Mouse (Mus musculus) CH12.LX (cell line): Measurements from ENCODE around the gene Bscl2. TPM values are rescaled to one million over a fixed set of nuclear protein-coding genes. Genes with fewer than 3 reads are reported as not detected.

Experiments used
- DNase-seq: peaks from one replicate; pipeline ENCODE4 v3.0.0-alpha.2; 2013; ENCODE audit errors: extremely low read depth
- H3K27ac ChIP-seq: 2 replicates; pipeline ENCODE4 v1.5.1; 2012; ENCODE audit warnings: low read depth, mild to moderate bottlenecking, control low read depth, moderate library complexity; ENCODE audit not compliant: insufficient read depth
- H3K27me3 ChIP-seq: replicated peaks from 2 replicates; pipeline ENCODE3; 2012; ENCODE audit warnings: inconsistent platforms
- H3K36me3 ChIP-seq, 2 experiments: replicated peaks in 1 of 2; 2 replicates each; pipeline versions ENCODE3 to v1.6.1; 2012; ENCODE audit warnings: inconsistent platforms in 1 of 2, low read length in 1 of 2, mild to moderate bottlenecking in 1 of 2, mixed read lengths in 1 of 2, moderate library complexity in 1 of 2; ENCODE audit not compliant: control insufficient read depth in 1 of 2, insufficient read depth in 1 of 2
- H3K4me1 ChIP-seq, 2 experiments: 2 replicates each; pipeline ENCODE4 v1.6.1; 2012; ENCODE audit warnings: inconsistent platforms in 1 of 2, moderate library complexity in 1 of 2; ENCODE audit not compliant: insufficient read depth in 2 of 2, control insufficient read depth in 1 of 2
- H3K4me2 ChIP-seq: 2 replicates; pipeline ENCODE4 v1.6.1; 2012; ENCODE audit warnings: low read depth, mild to moderate bottlenecking, control low read depth; ENCODE audit not compliant: poor library complexity, insufficient read depth, severe bottlenecking
- H3K4me3 ChIP-seq, 3 experiments: fragments of 150-350 bp in 1 of 3; sonication (generic) in 1 of 3; replicated peaks in 1 of 3; 2 replicates each; pipeline versions ENCODE3 to v1.5.1; 2011 to 2012; ENCODE audit warnings: low read depth in 2 of 3, low read length in 2 of 3, mild to moderate bottlenecking in 2 of 3, moderate library complexity in 2 of 3, control low read depth in 1 of 3, improper control_type of control experiment in 1 of 3, inconsistent platforms in 1 of 3, mixed read lengths in 1 of 3; ENCODE audit not compliant: poor library complexity in 1 of 3
- H3K79me2 ChIP-seq: replicated peaks from 2 replicates; pipeline ENCODE4 v1.6.1; 2012; ENCODE audit warnings: mild to moderate bottlenecking, moderate library complexity; ENCODE audit not compliant: control insufficient read depth, poor library complexity, insufficient read depth, severe bottlenecking; ENCODE audit errors: extremely low read depth
- H3K9ac ChIP-seq: 2 replicates; pipeline ENCODE4 v1.6.1; 2012; ENCODE audit warnings: low read depth, mild to moderate bottlenecking, control low read depth, moderate library complexity; ENCODE audit not compliant: insufficient read depth
- H3K9me3 ChIP-seq: replicated peaks from 2 replicates; pipeline ENCODE3; 2012; ENCODE audit warnings: low read length, inconsistent platforms, mixed read lengths
- BHLHE40 ChIP-seq: IDR thresholded peaks from 2 replicates; pipeline ENCODE4 v1.6.1; 2011; ENCODE audit warnings: mild to moderate bottlenecking, low read depth, low read length, improper control_type of control experiment
- CHD1 ChIP-seq: IDR thresholded peaks from 2 replicates; pipeline ENCODE4 v1.6.1; 2012; ENCODE audit warnings: low read depth, low read length, improper control_type of control experiment, inconsistent platforms
- CHD2 ChIP-seq: IDR thresholded peaks from 2 replicates; pipeline ENCODE4 v1.6.1; 2011; ENCODE audit warnings: low read length, improper control_type of control experiment
- E2F4 ChIP-seq: IDR thresholded peaks from 2 replicates; pipeline ENCODE4 v1.6.1; 2011; ENCODE audit warnings: low read depth, low read length, improper control_type of control experiment; ENCODE audit not compliant: insufficient replicate concordance
- ELF1 ChIP-seq: IDR thresholded peaks from 2 replicates; pipeline ENCODE4 v1.6.1; 2014; ENCODE audit warnings: low read depth, mild to moderate bottlenecking, inconsistent platforms, low read length, improper control_type of control experiment
- EP300 ChIP-seq: IDR thresholded peaks from 2 replicates; pipeline ENCODE4 v1.6.1; 2011; ENCODE audit warnings: low read length, improper control_type of control experiment
- ETS1 ChIP-seq: conservative IDR thresholded peaks from 2 replicates; pipeline ENCODE4 v1.6.1; 2012; ENCODE audit warnings: low read depth, mild to moderate bottlenecking, inconsistent platforms, low read length, improper control_type of control experiment, moderate library complexity
- GABPA ChIP-seq: IDR thresholded peaks from 2 replicates; pipeline ENCODE4 v1.6.1; 2012; ENCODE audit warnings: low read depth, low read length, improper control_type of control experiment, inconsistent platforms; ENCODE audit not compliant: insufficient replicate concordance
- HCFC1 ChIP-seq: IDR thresholded peaks from 2 replicates; pipeline ENCODE4 v1.6.1; 2012; ENCODE audit warnings: low read depth, mild to moderate bottlenecking, inconsistent platforms, low read length, improper control_type of control experiment
- IRF4 ChIP-seq: IDR thresholded peaks from 2 replicates; pipeline ENCODE4 v1.6.1; 2014; ENCODE audit warnings: low read depth, mild to moderate bottlenecking, inconsistent platforms, low read length, improper control_type of control experiment
- JUN ChIP-seq: IDR thresholded peaks from 2 replicates; pipeline ENCODE4 v1.6.1; 2011; ENCODE audit warnings: low read depth, mild to moderate bottlenecking, low read length, improper control_type of control experiment, moderate library complexity; ENCODE audit not compliant: insufficient read depth
- MAFK ChIP-seq: IDR thresholded peaks from 2 replicates; pipeline ENCODE4 v1.6.1; 2011; ENCODE audit warnings: low read length, improper control_type of control experiment; ENCODE audit not compliant: insufficient replicate concordance
- MAX ChIP-seq: IDR thresholded peaks from 2 replicates; pipeline ENCODE4 v1.6.1; 2011; ENCODE audit warnings: low read length, improper control_type of control experiment
- MAZ ChIP-seq: IDR thresholded peaks from 2 replicates; pipeline ENCODE4 v1.6.1; 2012; ENCODE audit warnings: low read depth, mild to moderate bottlenecking, inconsistent platforms, low read length, improper control_type of control experiment, moderate library complexity
- MEF2A ChIP-seq: IDR thresholded peaks from 2 replicates; pipeline ENCODE4 v1.6.1; 2014; ENCODE audit warnings: low read depth, mild to moderate bottlenecking, inconsistent platforms, low read length, improper control_type of control experiment, borderline replicate concordance
- NELFE ChIP-seq: IDR thresholded peaks from 2 replicates; pipeline ENCODE4 v1.6.1; 2011; ENCODE audit warnings: low read depth, low read length, improper control_type of control experiment
- NRF1 ChIP-seq: IDR thresholded peaks from 2 replicates; pipeline ENCODE4 v1.6.1; 2014; ENCODE audit warnings: low read depth, mild to moderate bottlenecking, inconsistent platforms, low read length, improper control_type of control experiment, moderate library complexity
- POLR2A ChIP-seq: IDR thresholded peaks from 2 replicates; pipeline ENCODE4 v1.6.1; 2011; ENCODE audit warnings: low read depth, mild to moderate bottlenecking, improper control_type of control experiment, low read length
- POLR2AphosphoS2 ChIP-seq: IDR thresholded peaks from 2 replicates; pipeline ENCODE4 v1.6.1; 2011; ENCODE audit warnings: low read depth, low read length, improper control_type of control experiment
- RAD21 ChIP-seq: IDR thresholded peaks from 2 replicates; pipeline ENCODE4 v1.6.1; 2011; ENCODE audit warnings: low read depth, mild to moderate bottlenecking, low read length, improper control_type of control experiment, moderate library complexity
- RCOR1 ChIP-seq: conservative IDR thresholded peaks from 2 replicates; pipeline ENCODE4 v1.6.1; 2012; ENCODE audit warnings: low read depth, mild to moderate bottlenecking, inconsistent platforms, low read length, improper control_type of control experiment
- SIN3A ChIP-seq: IDR thresholded peaks from 2 replicates; pipeline ENCODE4 v1.6.1; 2012; ENCODE audit warnings: low read length, improper control_type of control experiment, inconsistent platforms
- SMC3 ChIP-seq: IDR thresholded peaks from 2 replicates; pipeline ENCODE4 v1.6.1; 2011; ENCODE audit warnings: low read depth, low read length, improper control_type of control experiment
- TCF12 ChIP-seq: IDR thresholded peaks from 2 replicates; pipeline ENCODE4 v1.6.1; 2014; ENCODE audit warnings: low read depth, mild to moderate bottlenecking, inconsistent platforms, low read length, improper control_type of control experiment
- UBTF ChIP-seq: IDR thresholded peaks from 2 replicates; pipeline ENCODE4 v1.6.1; 2012; ENCODE audit warnings: low read depth, mild to moderate bottlenecking, inconsistent platforms, low read length, improper control_type of control experiment, moderate library complexity
- USF2 ChIP-seq: conservative IDR thresholded peaks from 2 replicates; pipeline ENCODE4 v1.6.1; 2011; ENCODE audit warnings: low read depth, low read length, improper control_type of control experiment
- ZC3H11A ChIP-seq: IDR thresholded peaks from 2 replicates; pipeline ENCODE4 v1.6.1; 2012; ENCODE audit warnings: low read depth, mild to moderate bottlenecking, inconsistent platforms, low read length, improper control_type of control experiment
- ZKSCAN1 ChIP-seq: IDR thresholded peaks from 2 replicates; pipeline ENCODE4 v1.6.1; 2012; ENCODE audit warnings: low read depth, inconsistent platforms, low read length, improper control_type of control experiment, borderline replicate concordance
- ZMIZ1 ChIP-seq: IDR thresholded peaks from 2 replicates; pipeline ENCODE4 v1.6.1; 2012; ENCODE audit warnings: low read depth, mild to moderate bottlenecking, inconsistent platforms, low read length, improper control_type of control experiment
- ZNF384 ChIP-seq: IDR thresholded peaks from 2 replicates; pipeline ENCODE4 v1.6.1; 2012; ENCODE audit warnings: low read depth, low read length, improper control_type of control experiment, inconsistent platforms
- dilution Hi-C: fragments of 300-500 bp; cut with MboI; formaldehyde crosslinking; loops from 2 replicates; pipeline ENCODE4 v1.14.3; 2020; ENCODE audit warnings: low sequenced_read_pairs; ENCODE audit not compliant: extremely low pct_unique_long_range_greater_than_20kb, extremely low pct_ligation_motif_present
- in situ Hi-C: fragments of 300-500 bp; cut with MboI; formaldehyde crosslinking; loops from 3 replicates; pipeline ENCODE4 v1.14.3; 2019; ENCODE audit warnings: low sequenced_read_pairs, low pct_ligation_motif_present, low pct_unique_long_range_greater_than_20kb, mixed read lengths
- polyA plus RNA-seq: library from polyadenylated mRNA; unstranded; fragments of >175 nt; gene quantifications from 2 replicates; pipeline ENCODE4 v1.2.1, GENCODE M21; 2012; ENCODE audit warnings: low read depth; ENCODE audit not compliant: insufficient read length
- total RNA-seq, 2 experiments: library from RNA; depleted of rRNA; stranded (reverse); fragments of 300-350 nt in 1 of 2; fragments of >200 nt in 1 of 2; gene quantifications; 2 replicates each; pipeline ENCODE4 v1.2.3; 2012 to 2014

Bscl2 gene
- total and polyA plus RNA-seq, 3 experiments = 30.9 to 117 (median 51.6) TPM

- no peak for TF ChIP-seq UBTF
- no peak for TF ChIP-seq ZC3H11A
- 0 out of 2 replicates have a peak, but pooled peaks have one; percentile 32 for TF ChIP-seq ETS1
- no peak for TF ChIP-seq POLR2AphosphoS2
- TF ChIP-seq EP300 = no peak
- TF ChIP-seq ZMIZ1 = no peak
- peak; percentile 73 for TF ChIP-seq SIN3A
- TF ChIP-seq TCF12 = peak; percentile 77
- no peak; the same call in 1 of the 2 replicates for TF ChIP-seq RCOR1
- no peak for TF ChIP-seq GABPA
- peak; percentile 98 for TF ChIP-seq CHD1
- TF ChIP-seq MAZ = no peak; the same call in 1 of the 2 replicates
- TF ChIP-seq BHLHE40 = peak; percentile 36; the same call in 1 of the 2 replicates
- peak; percentile 75 for TF ChIP-seq CHD2
- no peak for TF ChIP-seq NELFE
- 0 out of 2 replicates have a peak, but pooled peaks have one; percentile 17 for TF ChIP-seq IRF4
- TF ChIP-seq HCFC1 = peak; percentile 49; the same call in 1 of the 2 replicates
- 0 out of 2 replicates have a peak, but pooled peaks have one; percentile 46 for TF ChIP-seq MAX
- TF ChIP-seq RAD21 = no peak
- TF ChIP-seq NRF1 = 0 out of 2 replicates have a peak, but pooled peaks have one; percentile 15
- TF ChIP-seq USF2 = no peak
Observed at GRCm38 (mm10) chr19:8839103-8839907, 2.0 kb downstream of the Bscl2 start, which contains the start of gene Gng3 (continued).

GRCm38 (mm10) chr19:8839908-8840791, 2.9 kb downstream of the Bscl2 start:
- dilution Hi-C loops = no loop called here
- H3K4me2 ChIP-seq = peak overlapping the region; percentile 96
- DNase-seq = peak; percentile 55
- no peak for TF ChIP-seq EP300
- no peak for TF ChIP-seq ZNF384
- TF ChIP-seq NRF1 = no peak
- peak; percentile 80 for TF ChIP-seq ELF1
- TF ChIP-seq POLR2A = peak; percentile 78
- TF ChIP-seq BHLHE40 = peak; percentile 43
- TF ChIP-seq MAFK = no peak
- 0 out of 2 replicates have a peak, but pooled peaks have one; percentile 49 for TF ChIP-seq ZMIZ1
- TF ChIP-seq ZC3H11A = no peak
- TF ChIP-seq CHD1 = 0 out of 2 replicates have a peak, but pooled peaks have one; percentile 61
- peak; percentile 24; the same call in 1 of the 2 replicates for TF ChIP-seq MEF2A
- TF ChIP-seq POLR2AphosphoS2 = 0 out of 2 replicates have a peak, but pooled peaks have one; percentile 75
- no peak for TF ChIP-seq ZKSCAN1
- peak; percentile 94 for TF ChIP-seq SIN3A
- 0 out of 2 replicates have a peak, but pooled peaks have one; percentile 2 for TF ChIP-seq SMC3
- TF ChIP-seq UBTF = no peak
- no peak for TF ChIP-seq TCF12
- TF ChIP-seq HCFC1 = peak; percentile 27; the same call in 1 of the 2 replicates
- no peak for TF ChIP-seq JUN
- TF ChIP-seq NELFE = peak; percentile 59
- TF ChIP-seq E2F4 = no peak
- TF ChIP-seq ETS1 = no peak

More at GRCm38 (mm10) chr19:8839908-8840791, 2.9 kb downstream of the Bscl2 start:
- Histone ChIP-seq H3K4me1 (peaks cover 11 to 45% of the 10 kb centered on the region in 2 experiments), H3K79me2 (peaks cover 20% of the 10 kb centered on the region), H3K27me3 (no peaks in the 10 kb centered on the region), H3K9me3 (no peaks in the 10 kb centered on the region), H3K36me3 (peaks cover 15 to 51% of the 10 kb centered on the region in 2 experiments), H3K4me3 (peak overlapping the region; percentile 54 to 81 (median 65)), H3K27ac (peak overlapping the region; percentile 62), H3K9ac (peak overlapping the region; percentile 75)
- in situ Hi-C loops = loop anchor here (25.0 kb wide), 1 partner anchor 1022 kb away; no protein-coding TSS in a partner anchor
